Mouse (Mus musculus) kidney, postnatal 25 days (tissue): ENCODE results near the gene Ccdc73.
"Not testable (repeated sequence)": the region's sequence is repeated elsewhere in the genome, so short reads cannot be mapped to it uniquely, and the experiment has no call there.

Experiments
- DNase-seq, 2 experiments: peaks; one replicate each; pipeline ENCODE4 v3.0.0; 2021; ENCODE audit warnings: mixed read lengths in 2 of 2

The Ccdc73 gene

GRCm38 (mm10) chr2:104867282-104867855 lies at the start of gene Ccdc73:
Ccdc73 (plus strand) TSS chr2:104867805.
- DNase-seq, result no peak

DNA sequence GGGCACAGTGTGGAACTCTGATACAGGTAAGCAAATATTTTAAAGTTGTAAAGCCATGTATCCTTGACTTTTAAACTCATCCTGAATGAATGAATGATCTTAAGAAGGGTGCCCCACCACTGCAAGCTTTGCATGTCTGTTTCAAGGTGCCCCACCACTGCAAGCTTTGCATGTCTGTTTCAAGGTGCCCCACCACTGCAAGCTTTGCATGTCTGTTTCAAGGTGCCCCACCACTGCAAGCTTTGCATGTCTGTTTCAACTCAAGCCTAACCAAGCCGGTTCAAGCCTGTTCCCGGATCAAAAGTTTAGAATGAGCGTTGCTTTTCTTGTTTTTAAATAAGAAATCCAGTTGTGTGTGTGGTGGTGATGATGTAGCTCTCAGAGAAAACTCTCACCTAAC lies 48.8 kb upstream of the Ccdc73 start:
- not testable (repeated sequence) for DNase-seq

DNA sequence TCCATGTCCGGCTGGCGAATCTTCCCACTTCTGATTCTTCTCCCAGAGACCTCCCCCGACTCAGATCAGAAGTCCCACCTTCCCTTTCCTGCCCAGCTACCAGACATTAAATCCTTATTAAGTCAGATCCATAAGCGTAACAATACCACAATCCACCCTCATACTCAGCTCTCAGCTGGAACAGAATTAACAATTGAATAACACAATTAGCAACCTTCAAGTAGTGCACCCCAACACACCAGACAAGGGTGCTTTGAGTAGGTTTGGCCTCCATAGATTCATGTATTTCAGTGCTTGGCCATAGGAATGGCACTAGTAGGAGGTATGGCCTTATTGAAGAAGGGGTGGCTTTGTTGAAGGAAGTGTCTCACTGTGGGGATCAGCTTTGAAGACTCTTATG lies 41.4 kb upstream of the Ccdc73 start:
- DNase-seq, result no peak

GRCm38 (mm10) chr2:104832486-104832885 lies 35.1 kb upstream of the Ccdc73 start:
- no peak for DNase-seq

- DNase-seq, result no peak
These were observed 26.6 kb upstream of the Ccdc73 start for GRCm38 (mm10) chr2:104840974-104841373.

DNA sequence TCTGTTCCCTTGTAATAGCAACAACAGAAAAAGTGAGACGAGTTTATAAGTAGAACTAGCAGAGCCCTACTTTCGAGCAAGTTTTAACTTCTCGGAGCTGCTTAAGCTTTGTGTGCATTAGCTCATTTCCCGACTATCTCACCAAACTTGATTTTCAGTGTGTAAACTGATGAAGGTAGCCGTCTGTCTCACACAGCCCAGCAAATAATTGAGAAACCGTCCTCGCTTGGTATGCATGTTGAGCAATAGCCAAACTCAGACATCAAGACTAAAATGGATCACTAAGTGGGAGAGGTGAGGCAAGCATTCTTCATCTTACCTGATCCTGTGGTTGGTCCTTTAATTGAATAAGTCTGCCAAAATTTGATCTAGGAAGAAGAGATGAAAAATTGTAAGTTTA lies 25.9 kb upstream of the Ccdc73 start:
- no peak for DNase-seq

- DNase-seq, result no peak
These were observed 25.0 kb upstream of the Ccdc73 start for GRCm38 (mm10) chr2:104842559-104842958.

DNA sequence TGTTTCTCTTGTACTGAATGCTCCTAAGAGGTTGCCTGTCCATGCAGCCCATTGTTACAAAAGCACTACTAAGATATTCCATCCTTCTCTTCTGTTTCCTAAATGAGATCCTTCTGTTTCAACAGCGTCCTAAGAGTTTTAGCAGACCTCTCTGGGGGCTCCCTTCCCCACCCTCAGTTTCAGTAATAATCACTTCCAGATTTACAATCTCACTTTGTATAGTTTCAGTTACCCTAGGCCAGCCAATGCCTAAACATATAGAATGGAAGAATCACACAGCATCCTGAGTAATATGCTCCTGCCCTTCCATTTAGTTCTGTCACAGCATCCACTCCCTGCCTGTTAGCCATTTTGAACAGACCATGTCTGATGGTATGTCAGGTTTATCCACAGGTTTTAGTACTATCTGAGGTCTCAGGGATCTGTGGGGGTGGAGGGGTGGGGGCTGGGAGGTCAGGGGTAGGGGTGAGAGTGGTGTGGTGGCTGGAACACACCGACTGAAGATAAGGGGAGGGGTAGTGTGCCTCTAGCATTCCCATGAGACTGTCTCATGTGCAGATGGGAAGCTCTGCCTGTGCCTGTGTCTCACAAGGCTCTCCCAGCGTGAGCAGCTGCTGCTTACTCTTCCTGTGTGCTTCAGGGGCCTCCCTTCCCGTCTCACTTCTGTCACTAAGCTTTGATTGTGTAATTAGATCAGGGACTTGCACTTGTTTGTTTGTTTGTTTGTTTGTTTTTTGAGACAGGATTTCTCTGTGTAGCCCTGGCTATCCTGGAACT lies 20.8 kb upstream of the Ccdc73 start:
- DNase-seq, result no peak

DNA sequence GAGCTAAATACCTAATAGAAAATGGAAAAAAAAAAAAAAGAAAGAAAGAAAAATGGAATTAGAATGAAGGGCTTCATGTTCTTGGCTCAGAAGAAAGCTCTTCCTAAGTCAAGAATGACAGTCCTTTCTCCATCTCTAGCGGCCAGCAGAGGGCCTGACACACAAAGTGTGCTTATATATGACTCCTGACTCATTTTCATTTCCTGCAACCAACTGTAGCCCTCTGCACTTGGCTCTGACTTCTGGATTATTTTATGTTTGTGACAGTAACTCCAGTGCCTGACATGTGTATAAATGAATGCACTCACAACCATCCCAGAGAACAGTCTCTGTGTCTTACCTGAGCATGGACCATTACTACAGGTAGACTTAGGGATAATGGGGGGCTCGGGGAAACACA lies 20.0 kb upstream of the Ccdc73 start:
- DNase-seq, result peak; percentile 52 to 59

DNA sequence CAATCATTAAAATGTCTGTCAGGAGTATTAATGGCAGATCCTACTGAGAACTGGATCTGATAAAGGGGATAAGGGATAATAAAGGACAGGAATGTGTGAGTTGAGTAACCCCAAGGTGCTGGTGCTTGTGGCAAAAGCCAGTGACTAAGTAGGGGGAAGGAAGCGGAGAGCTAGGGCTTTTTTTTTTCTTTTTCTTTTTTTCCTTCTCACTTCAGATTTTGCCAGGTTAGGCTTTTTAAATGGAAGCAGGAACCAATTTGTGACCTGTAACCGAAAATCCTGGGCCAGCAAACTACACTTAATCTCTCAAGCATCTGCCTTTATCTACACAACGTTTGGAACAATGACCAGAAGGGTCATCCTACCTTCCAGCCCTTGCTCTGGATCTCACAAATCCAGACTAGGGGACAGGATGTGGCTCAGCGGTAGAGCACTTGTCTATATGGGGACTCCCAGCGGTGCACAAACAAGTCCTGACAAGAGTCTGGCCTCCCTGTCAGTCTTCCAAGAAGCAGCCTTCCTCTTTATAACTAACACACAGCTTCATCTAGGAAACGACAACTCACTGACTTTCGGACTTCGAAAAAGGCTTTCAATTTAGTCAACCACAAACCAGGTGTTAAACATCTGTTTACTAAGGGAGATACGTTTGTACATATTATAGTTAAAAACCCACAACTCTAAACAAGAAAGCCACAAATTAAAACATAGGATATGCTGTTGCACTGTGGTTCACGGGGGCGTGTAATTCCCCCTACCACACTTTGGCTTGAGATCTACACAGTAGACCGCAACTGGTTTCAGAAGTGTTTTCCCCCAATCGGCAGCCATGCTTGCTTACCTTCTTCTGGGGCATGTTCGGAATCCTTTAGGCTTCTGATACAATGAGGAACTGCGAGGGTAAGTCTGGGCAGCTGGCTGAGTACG lies 19.1 kb upstream of the Ccdc73 start:
- DNase-seq, result no peak

DNA sequence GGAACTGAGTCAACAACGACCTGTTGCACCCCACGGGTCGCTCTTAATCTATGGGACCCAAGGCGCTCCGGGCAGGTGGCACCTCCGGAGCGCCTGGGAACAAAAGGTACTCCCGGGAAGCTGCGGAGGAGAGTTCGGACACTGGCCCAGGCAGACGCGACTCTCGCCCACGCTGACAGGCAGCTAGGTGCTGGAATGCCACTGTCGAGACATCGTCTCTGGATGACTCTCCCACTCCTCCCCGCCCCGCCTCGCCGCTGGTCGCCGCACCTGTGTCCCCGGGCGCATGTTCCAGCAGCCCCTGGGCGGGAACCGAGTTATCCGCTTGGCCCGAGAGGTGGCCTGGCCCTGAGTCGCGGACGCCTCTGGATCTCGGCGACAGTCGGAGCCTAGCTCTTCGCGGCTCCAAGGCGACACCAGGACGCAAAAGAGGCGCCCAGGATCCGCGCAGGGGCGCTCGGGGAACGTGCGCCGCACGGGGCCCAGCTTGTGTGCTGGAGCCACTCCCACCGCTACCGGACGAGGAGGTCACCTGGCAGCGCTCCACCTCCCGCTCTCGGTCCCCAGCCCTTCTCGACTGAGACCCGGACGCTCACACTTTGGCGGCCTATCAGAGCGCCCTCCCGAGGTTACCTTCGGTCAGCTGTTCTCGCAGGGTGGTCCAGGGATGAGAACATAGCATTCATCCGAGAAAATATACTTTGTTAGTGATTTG lies 18.2 kb upstream of the Ccdc73 start, which contains the start of gene Prrg4:
Gene Prrg4, minus strand, starts transcription at position 601 of the 715 bp plus-strand sequence.
- DNase-seq, result peak; percentile 86 to 94

GRCm38 (mm10) chr2:104849991-104850359 lies 17.6 kb upstream of the Ccdc73 start:
- DNase-seq, result no peak

DNA sequence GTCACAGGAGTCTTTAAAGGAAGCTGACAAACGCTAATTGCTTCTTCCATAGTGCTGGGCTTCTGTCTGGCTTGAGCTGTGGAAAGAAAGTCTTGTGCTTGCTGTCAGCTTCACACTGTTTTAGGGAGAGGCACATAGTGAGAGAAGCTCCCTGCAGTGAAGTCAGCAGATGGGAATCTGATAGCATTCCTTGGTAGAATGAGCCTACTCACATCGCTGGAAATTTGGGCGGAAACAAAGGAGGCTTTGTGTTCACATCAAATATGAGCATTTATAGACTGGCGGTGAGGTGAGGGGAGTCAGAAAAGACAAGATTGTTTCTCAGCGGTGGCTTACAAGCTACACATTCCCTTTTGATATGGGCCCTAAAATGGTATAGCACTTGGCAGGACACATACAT lies 15.9 kb upstream of the Ccdc73 start:
- DNase-seq, result no peak

DNA sequence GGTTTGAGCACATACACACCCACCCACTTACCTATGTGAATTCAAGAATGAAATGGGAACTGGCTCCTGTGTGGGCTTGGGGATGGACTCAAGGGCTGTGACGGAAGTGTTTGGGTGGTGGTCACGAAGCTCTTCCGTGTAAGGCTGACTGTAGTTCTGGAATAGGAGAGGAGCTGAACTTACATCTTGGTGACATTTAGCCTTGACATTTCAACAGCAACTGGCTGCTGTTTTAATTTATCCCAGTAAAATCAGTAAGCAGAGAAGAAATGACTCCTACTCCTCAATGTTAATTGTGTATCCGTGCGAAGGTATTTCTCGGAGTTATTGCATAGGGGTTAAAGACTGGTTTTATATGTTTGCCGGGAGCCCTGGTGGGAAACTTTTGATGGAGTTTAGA lies 15.1 kb upstream of the Ccdc73 start:
- DNase-seq, result no peak

DNA sequence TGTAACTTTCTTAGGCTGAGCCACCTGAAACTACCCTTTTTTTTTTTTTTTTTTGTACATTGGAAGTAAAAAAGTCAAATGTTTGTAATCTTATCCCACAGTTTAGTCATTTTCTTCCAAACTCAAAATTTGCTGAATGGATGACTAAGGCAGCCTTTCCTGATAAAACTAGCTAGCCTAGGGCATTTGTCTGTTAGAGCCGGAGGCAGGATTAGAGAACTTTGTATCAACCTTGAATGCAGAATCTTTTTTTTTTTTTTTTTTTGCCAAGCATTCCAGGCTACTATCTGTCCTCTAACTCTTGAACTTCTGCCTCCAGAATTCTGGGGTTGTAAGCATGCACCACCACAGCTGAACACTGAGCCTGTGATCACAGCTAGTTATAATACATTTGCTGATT lies 12.8 kb upstream of the Ccdc73 start:
- no peak for DNase-seq

DNA sequence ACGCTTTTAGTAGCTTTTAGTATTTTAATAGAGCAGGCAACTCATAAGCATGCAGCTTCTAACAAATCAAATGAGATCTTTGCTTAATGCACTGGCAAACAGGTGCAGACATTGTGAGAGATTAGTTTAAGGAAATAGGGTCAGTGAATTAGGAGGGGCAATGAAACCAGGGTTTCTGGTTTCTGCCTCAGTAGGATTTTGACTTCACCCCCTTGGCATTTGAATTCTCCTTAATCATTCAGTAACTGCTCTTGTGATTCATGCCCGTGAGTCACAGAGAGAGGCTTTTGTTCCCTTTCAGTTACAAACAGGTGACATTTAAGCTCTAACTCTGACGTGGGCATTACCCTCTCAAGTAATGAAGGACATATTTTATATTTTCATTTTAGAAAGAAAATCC lies 11.9 kb upstream of the Ccdc73 start:
- DNase-seq, result no peak

DNA sequence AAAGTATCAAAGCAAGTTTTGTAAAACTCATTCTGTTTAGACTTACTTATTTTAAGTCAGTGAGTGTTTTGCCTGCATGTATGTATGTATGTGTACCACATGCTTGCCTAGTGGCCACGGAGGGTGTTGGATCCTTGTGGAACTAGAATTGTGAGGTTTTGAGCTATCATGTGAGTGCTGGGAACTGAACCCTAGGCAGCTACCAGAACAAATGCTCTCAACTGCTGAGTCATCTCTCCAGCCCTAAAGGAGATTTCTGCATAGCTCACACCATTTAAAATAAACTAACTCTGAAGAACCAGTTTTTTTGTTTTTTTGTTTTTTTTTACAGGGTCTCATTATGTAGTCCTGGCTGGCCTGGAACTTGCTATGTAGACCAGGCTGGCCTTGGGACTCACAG lies 11.4 kb upstream of the Ccdc73 start:
- DNase-seq, result no peak

DNA sequence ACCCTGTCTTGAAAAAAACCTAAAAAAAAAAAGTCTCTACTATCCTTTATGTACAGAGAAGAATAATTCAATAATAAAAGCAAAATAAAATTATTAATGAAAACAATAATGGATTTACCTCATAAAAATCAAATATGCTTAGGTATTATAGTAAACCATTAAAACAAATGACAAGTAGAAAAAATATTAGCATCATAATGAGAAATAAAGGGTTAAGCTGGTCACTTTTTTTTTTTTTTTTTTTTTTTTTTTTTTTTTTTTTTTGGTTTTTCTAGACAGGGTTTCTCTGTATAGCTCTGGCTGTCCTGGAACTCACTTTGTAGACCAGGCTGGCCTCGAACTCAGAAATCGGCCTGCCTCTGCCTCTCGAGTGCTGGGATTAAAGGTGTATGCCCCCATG lies 9.5 kb upstream of the Ccdc73 start:
- DNase-seq, result not testable (repeated sequence)

- no peak for DNase-seq
These were observed 8.5 kb upstream of the Ccdc73 start for GRCm38 (mm10) chr2:104859060-104859459.

DNA sequence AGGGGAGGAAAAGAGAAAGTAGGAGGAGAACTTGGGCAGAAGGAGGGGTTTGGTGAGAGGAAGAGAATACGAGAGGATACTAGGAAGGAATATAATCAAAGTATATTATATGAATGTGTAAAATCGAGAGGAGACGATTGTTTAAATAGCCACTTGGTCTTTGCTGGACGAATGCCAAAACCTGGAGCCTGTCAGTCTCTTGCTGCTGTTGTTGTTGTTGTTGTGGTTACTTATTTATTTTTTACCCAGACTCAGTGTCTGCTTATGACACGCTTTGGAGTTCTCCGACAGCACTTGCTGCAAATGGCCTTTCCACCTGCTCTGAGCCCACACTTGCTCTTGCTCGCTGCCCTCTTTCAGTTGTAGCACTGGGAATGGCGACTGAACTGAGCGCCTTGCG lies 7.2 kb upstream of the Ccdc73 start:
- peak; percentile 69 for DNase-seq

DNA sequence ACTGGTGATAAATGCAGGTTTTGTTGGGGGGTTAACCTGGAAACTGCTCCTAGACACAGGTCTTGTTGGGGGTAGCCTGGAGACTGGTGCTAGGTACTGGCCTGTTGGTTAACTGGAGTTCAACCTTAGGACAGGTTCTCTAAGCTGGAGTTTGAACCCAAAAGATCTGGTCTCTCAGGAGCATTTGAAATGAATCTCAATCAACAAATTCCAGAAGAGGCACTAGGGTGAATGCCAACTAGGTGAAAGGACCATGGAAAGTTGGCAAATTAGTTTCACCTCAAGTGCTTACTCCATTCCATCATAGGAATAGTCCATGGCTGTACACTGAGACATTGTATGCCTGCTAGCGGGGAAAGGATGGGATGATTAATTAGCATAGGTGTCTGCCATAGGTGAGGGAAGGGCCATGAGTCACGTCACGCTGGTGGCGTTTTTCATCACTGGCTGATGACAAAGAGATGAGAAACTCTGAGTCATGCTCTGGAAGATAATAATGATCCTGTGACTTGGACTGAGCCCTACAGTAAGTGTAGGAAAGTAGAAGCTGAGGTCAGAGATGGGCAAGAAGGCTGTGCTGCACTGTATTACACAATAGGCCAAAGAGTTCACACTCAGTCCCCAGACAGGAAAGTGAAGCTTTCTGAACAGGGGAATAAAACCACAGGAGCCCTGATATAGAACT lies 3.3 kb upstream of the Ccdc73 start:
- DNase-seq, result peak; percentile 41 to 69

- peak; percentile 72 to 79 for DNase-seq
These were observed 1.5 kb downstream of the Ccdc73 start for GRCm38 (mm10) chr2:104869101-104869500.
